Mouse (Mus musculus) bone marrow, adult 2 months (tissue): ENCODE data around the gene Vav3.

ENCODE experiments used
- CTCF ChIP-seq: fragments of 200-500 bp; IDR thresholded peaks from 2 replicates; pipeline ENCODE4 v1.5.1; 2011; ENCODE audit warnings: low read length, control low read depth; ENCODE audit not compliant: control insufficient read depth, insufficient read depth
- POLR2A ChIP-seq: fragments of 200-500 bp; IDR thresholded peaks from 2 replicates; pipeline ENCODE4 v1.6.1; 2011; ENCODE audit warnings: low read depth, mild to moderate bottlenecking, control low read depth, low read length, borderline replicate concordance; ENCODE audit not compliant: control insufficient read depth

DNA sequence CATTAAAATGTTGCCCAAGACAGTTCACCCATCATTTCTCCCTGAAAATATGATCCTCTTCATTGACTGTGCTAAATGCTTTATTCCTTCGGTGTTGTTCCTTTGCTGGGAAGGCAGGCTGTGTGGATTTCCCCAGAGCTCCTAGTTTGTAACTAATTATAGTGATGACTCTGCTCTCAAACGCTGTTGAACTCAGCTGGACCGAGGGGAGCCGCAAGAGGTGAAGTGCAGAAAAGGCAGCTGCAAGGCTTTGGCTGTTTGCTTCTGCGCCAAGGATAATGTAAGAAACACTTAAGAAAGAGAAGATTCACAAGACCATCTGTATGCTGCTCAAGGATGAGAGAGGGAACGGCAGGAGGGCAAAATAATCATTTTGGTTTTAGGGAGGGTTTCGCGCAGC is 136.1 kb downstream of the Vav3 start:
- TF ChIP-seq CTCF = no peak
- no peak for TF ChIP-seq POLR2A
